Mouse (Mus musculus): ENCODE measurements around the gene Zmiz2. TPM values are rescaled to one million over a fixed set of nuclear protein-coding genes. Genes with fewer than 3 reads are reported as not detected.

The Zmiz2 gene
- polyA plus RNA-seq, 1 experiment from 2014 or later = 8.7 TPM

GRCm38 (mm10) chr11:6372784-6373183 is 16.1 kb upstream of the Zmiz2 start:
- H3K9me3 ChIP-seq (ENCODE audit: low read length) = no peaks in the 10 kb centered on the region
- no peak for ATAC-seq

GRCm38 (mm10) chr11:6380916-6381315 is 8.0 kb upstream of the Zmiz2 start:
- no peaks in the 10 kb centered on the region for H3K9me3 ChIP-seq (ENCODE audit: low read length)
- no peaks in the 10 kb centered on the region for H3K36me3 ChIP-seq (ENCODE audit: insufficient read depth, low read length)
- no peak overlapping the region for H3K4me3 ChIP-seq (ENCODE audit: low read depth, low read length)
- H3K27me3 ChIP-seq (replicated peaks; ENCODE audit: insufficient read depth, low read length) = no peaks in the 10 kb centered on the region
- WGBS = 77% methylated on average over 6 of the region's 6 CpGs
- H3K9ac ChIP-seq (replicated peaks; ENCODE audit: low read depth) = no peak overlapping the region
- H3K4me1 ChIP-seq (ENCODE audit: insufficient read depth, low read depth, low read length) = no peaks in the 10 kb centered on the region
- ATAC-seq = no peak
- no peak overlapping the region for H3K4me2 ChIP-seq (replicated peaks; ENCODE audit: low read depth, low read length)
- no peak for TF ChIP-seq EP300 (IDR thresholded peaks at IDR 0.05)
- TF ChIP-seq CTCF (IDR thresholded peaks at IDR 0.05) = no peak
- no peak for DNase-seq (ENCODE audit: low spot score)
- no peak overlapping the region for H3K27ac ChIP-seq (ENCODE audit: low read length)

More at GRCm38 (mm10) chr11:6372784-6373183, 16.1 kb upstream of the Zmiz2 start:
- Histone ChIP-seq H3K4me2 (replicated peaks; ENCODE audit: low read depth, low read length) (no peak overlapping the region), H3K27ac (ENCODE audit: low read length) (no peak overlapping the region), H3K27me3 (replicated peaks; ENCODE audit: insufficient read depth, low read length) (no peaks in the 10 kb centered on the region), H3K4me1 (ENCODE audit: insufficient read depth, low read depth, low read length) (no peaks in the 10 kb centered on the region), H3K9ac (replicated peaks; ENCODE audit: low read depth) (no peak overlapping the region), H3K36me3 (ENCODE audit: insufficient read depth, low read length) (no peaks in the 10 kb centered on the region), H3K4me3 (ENCODE audit: low read depth, low read length) (no peak overlapping the region)
- WGBS = 86% methylated on average over 9 of the region's 9 CpGs
- DNase-seq (ENCODE audit: low spot score) = no peak
- TF ChIP-seq CTCF (IDR thresholded peaks at IDR 0.05) (no peak), EP300 (IDR thresholded peaks at IDR 0.05) (no peak)

GRCm38 (mm10) chr11:6388126-6388725 is 648 bp upstream of the Zmiz2 start:
- peak overlapping the region; percentile 94; the same call in 1 of the 2 replicates for H3K4me2 ChIP-seq (replicated peaks; ENCODE audit: low read depth, low read length)
- 92% methylated on average over 6 of the region's 6 CpGs for WGBS
- TF ChIP-seq CTCF (IDR thresholded peaks at IDR 0.05) (no peak), EP300 (IDR thresholded peaks at IDR 0.05) (no peak)
- DNase-seq (ENCODE audit: low spot score) = no peak
- H3K27me3 ChIP-seq (replicated peaks; ENCODE audit: insufficient read depth, low read length) = no peaks in the 10 kb centered on the region
- no peaks in the 10 kb centered on the region for H3K36me3 ChIP-seq (ENCODE audit: insufficient read depth, low read length)
- no peaks in the 10 kb centered on the region for H3K9me3 ChIP-seq (ENCODE audit: low read length)
- H3K27ac ChIP-seq (ENCODE audit: low read length) = peak overlapping the region; percentile 95
- no peak for ATAC-seq
- peaks cover 8% of the 10 kb centered on the region; the same call in 1 of the 2 replicates for H3K4me1 ChIP-seq (ENCODE audit: insufficient read depth, low read depth, low read length)
- H3K4me3 ChIP-seq (ENCODE audit: low read depth, low read length) = no peak overlapping the region
- no peak overlapping the region for H3K9ac ChIP-seq (replicated peaks; ENCODE audit: low read depth)

GRCm38 (mm10) chr11:6389483-6389921 is 628 bp downstream of the Zmiz2 start:
- Histone ChIP-seq H3K4me2 (replicated peaks; ENCODE audit: low read depth, low read length) (peak overlapping the region; percentile 94), H3K9ac (replicated peaks; ENCODE audit: low read depth) (peak overlapping the region; percentile 79), H3K27ac (ENCODE audit: low read length) (peak overlapping the region; percentile 95), H3K27me3 (replicated peaks; ENCODE audit: insufficient read depth, low read length) (no peaks in the 10 kb centered on the region), H3K4me1 (ENCODE audit: insufficient read depth, low read depth, low read length) (peaks cover 8% of the 10 kb centered on the region; the same call in 1 of the 2 replicates), H3K36me3 (ENCODE audit: insufficient read depth, low read length) (no peaks in the 10 kb centered on the region), H3K4me3 (ENCODE audit: low read depth, low read length) (peak overlapping the region; percentile 80), H3K9me3 (ENCODE audit: low read length) (no peaks in the 10 kb centered on the region)
- DNase-seq (ENCODE audit: low spot score) (no peak), ATAC-seq (no peak)
- WGBS = 0% methylated on average over 12 of the region's 43 CpGs
- TF ChIP-seq CTCF (IDR thresholded peaks at IDR 0.05) (no peak), EP300 (IDR thresholded peaks at IDR 0.05) (no peak)

- WGBS = 77% methylated on average over 8 of the region's 8 CpGs
- TF ChIP-seq CTCF (IDR thresholded peaks at IDR 0.05) = no peak
- TF ChIP-seq EP300 (IDR thresholded peaks at IDR 0.05) = no peak
- DNase-seq (ENCODE audit: low spot score) (no peak), ATAC-seq (no peak)
- Histone ChIP-seq H3K36me3 (ENCODE audit: insufficient read depth, low read length) (no peaks in the 10 kb centered on the region), H3K4me2 (replicated peaks; ENCODE audit: low read depth, low read length) (peak overlapping the region; percentile 94; the same call in 1 of the 2 replicates), H3K9ac (replicated peaks; ENCODE audit: low read depth) (no peak overlapping the region), H3K4me3 (ENCODE audit: low read depth, low read length) (0 out of 2 replicates have a peak overlapping the region, but pooled peaks have one; percentile 80), H3K4me1 (ENCODE audit: insufficient read depth, low read depth, low read length) (peaks cover 8% of the 10 kb centered on the region; the same call in 1 of the 2 replicates), H3K27ac (ENCODE audit: low read length) (no peak overlapping the region), H3K27me3 (replicated peaks; ENCODE audit: insufficient read depth, low read length) (no peaks in the 10 kb centered on the region), H3K9me3 (ENCODE audit: low read length) (no peaks in the 10 kb centered on the region)
These were observed 1.6 kb downstream of the Zmiz2 start for GRCm38 (mm10) chr11:6390376-6391053.

GRCm38 (mm10) chr11:6391516-6392276 is 2.8 kb downstream of the Zmiz2 start:
- H3K4me1 ChIP-seq (ENCODE audit: insufficient read depth, low read depth, low read length) = peaks cover 8% of the 10 kb centered on the region; the same call in 1 of the 2 replicates
- H3K9ac ChIP-seq (replicated peaks; ENCODE audit: low read depth) = no peak overlapping the region
- no peak for DNase-seq (ENCODE audit: low spot score)
- H3K27me3 ChIP-seq (replicated peaks; ENCODE audit: insufficient read depth, low read length) = no peaks in the 10 kb centered on the region
- peaks cover 10% of the 10 kb centered on the region; the same call in 1 of the 2 replicates for H3K36me3 ChIP-seq (ENCODE audit: insufficient read depth, low read length)
- H3K4me3 ChIP-seq (ENCODE audit: low read depth, low read length) = no peak overlapping the region
- no peak for ATAC-seq
- H3K9me3 ChIP-seq (ENCODE audit: low read length) = no peaks in the 10 kb centered on the region
- H3K27ac ChIP-seq (ENCODE audit: low read length) = no peak overlapping the region
- TF ChIP-seq CTCF (IDR thresholded peaks at IDR 0.05) (no peak), EP300 (IDR thresholded peaks at IDR 0.05) (no peak)
- 78% methylated on average over 8 of the region's 8 CpGs for WGBS
- H3K4me2 ChIP-seq (replicated peaks; ENCODE audit: low read depth, low read length) = no peak overlapping the region
